8 mouse cellular contexts compared by ENCODE assay signal in genomic region chr7:110061752-110062273, GRCm38 (mm10). TPM values are rescaled to one million over a fixed set of nuclear protein-coding genes. Genes with fewer than 3 reads are reported as not detected.
A peak's percentile ranks its signal among the peaks of the same experiment; 100 is the strongest.
DNase-seq lines count a peak whose midpoint lies in the region; ATAC-seq and TF ChIP-seq lines count a peak whose summit lies in the region.

No protein-coding gene starts in this region.

- H3K4me2 ChIP-seq in forebrain, postnatal 0 days (ENCODE audit: low read depth), result peak overlapping the region; percentile 53
- peak overlapping the region; percentile 57 for H3K4me2 ChIP-seq in lung, embryonic 15.5 days

- H3K36me3 ChIP-seq in forebrain, postnatal 0 days (ENCODE audit: insufficient read depth), result no peaks in the 10 kb centered on the region
- H3K36me3 ChIP-seq in lung, embryonic 15.5 days, result peaks cover 17% of the 10 kb centered on the region

- H3K9ac ChIP-seq in forebrain, postnatal 0 days, result peak overlapping the region; percentile 94
- H3K9ac ChIP-seq in lung, embryonic 15.5 days, result peak overlapping the region; percentile 88

- peak overlapping the region; percentile 58 for H3K4me3 ChIP-seq in forebrain, postnatal 0 days (ENCODE audit: low read depth, low read length)
- H3K4me3 ChIP-seq in lung, embryonic 15.5 days, result peak overlapping the region; percentile 65
- H3K4me3 ChIP-seq in olfactory bulb, adult 2 months (ENCODE audit: insufficient read depth, low read depth, low read length), result peak overlapping the region; percentile 85

- peak; percentile 97 for DNase-seq in Muller cell, postnatal 12 days (ENCODE audit: inconsistent ontology term)
- peak; percentile 83 for DNase-seq in cerebellum, adult 8-10 months
- no peak for DNase-seq in forebrain, postnatal 0 days
- peak; percentile 92 for DNase-seq in heart, postnatal 4 days
- peak; percentile 42 for DNase-seq in layer of hippocampus, adult 9-10 months (ENCODE audit: low spot score)
- peak; percentile 79 to 86 for DNase-seq in thymus, postnatal 10 days (ENCODE audit: low spot score in 2 of 2)

- peak; percentile 91 for TF ChIP-seq POLR2A in olfactory bulb, adult 2 months (IDR thresholded peaks at IDR 0.05; ENCODE audit: insufficient read depth, low read depth, low read length)

- under 1% methylated on average over 46 of the region's 48 CpGs for WGBS in forebrain, postnatal 0 days
- WGBS in lung, embryonic 15.5 days, result 1% methylated on average over 46 of the region's 48 CpGs
- WGBS in olfactory bulb, adult 2 months, result under 1% methylated on average over 48 of the region's 48 CpGs

- no peak for TF ChIP-seq CTCF in forebrain, postnatal 0 days (IDR thresholded peaks at IDR 0.05; ENCODE audit: low read depth)
- TF ChIP-seq CTCF in olfactory bulb, adult 2 months (IDR thresholded peaks at IDR 0.05; ENCODE audit: insufficient read depth, low read depth, low read length), result no peak

- no peaks in the 10 kb centered on the region for H3K27me3 ChIP-seq in forebrain, postnatal 0 days (ENCODE audit: insufficient read depth, low read length)
- no peaks in the 10 kb centered on the region for H3K27me3 ChIP-seq in lung, embryonic 15.5 days

- H3K4me1 ChIP-seq in forebrain, postnatal 0 days (ENCODE audit: insufficient read depth), result peaks cover 18% of the 10 kb centered on the region
- H3K4me1 ChIP-seq in lung, embryonic 15.5 days, result peaks cover 20% of the 10 kb centered on the region
- H3K4me1 ChIP-seq in olfactory bulb, adult 2 months (ENCODE audit: control insufficient read depth, insufficient read depth, low read length), result peaks cover 2% of the 10 kb centered on the region; the same call in 1 of the 2 replicates

- peak overlapping the region; percentile 100 for H3K27ac ChIP-seq in forebrain, postnatal 0 days (ENCODE audit: low read depth, low read length)
- peak overlapping the region; percentile 100 for H3K27ac ChIP-seq in lung, embryonic 15.5 days
- H3K27ac ChIP-seq in olfactory bulb, adult 2 months (ENCODE audit: insufficient read depth, low read depth, low read length), result peak overlapping the region; percentile 98

- ATAC-seq in forebrain, postnatal 0 days, result peak; percentile 56
- ATAC-seq in lung, embryonic 15.5 days (ENCODE audit: borderline replicate concordance, extremely low read depth, low FRiP score, low TSS enrichment), result peak; percentile 89

- no peaks in the 10 kb centered on the region for H3K9me3 ChIP-seq in forebrain, postnatal 0 days (ENCODE audit: low read length)
- H3K9me3 ChIP-seq in lung, embryonic 15.5 days, result no peaks in the 10 kb centered on the region

RNA-seq across cellular contexts. Expression of gene Zfp143, which starts 0.8 kb away (rescaled TPM):
- 12.1 and 12.2 TPM in 2 replicates for total RNA-seq in forebrain, postnatal 0 days (2014; rRNA removed)
- polyA plus RNA-seq in forebrain, postnatal 0 days (2015; fragmentation: Nextera tagmentation; extraction: Ambion mirVana), result 5.7 and 6.7 TPM in 2 replicates
- total RNA-seq in heart, postnatal 4 days (2021), result 10 to 100 TPM; 12.9 to 14.4 TPM
- polyA plus RNA-seq in lung, embryonic 15.5 days (2015; fragmentation: Nextera tagmentation; extraction: Ambion mirVana), result 20.7 and 21.2 TPM in 2 replicates
- not detected in 2 replicates for polyA plus RNA-seq in olfactory bulb, adult 2 months (2012; ENCODE audit: insufficient read depth, insufficient read length, low replicate concordance, missing spikeins)

RNA-seq across cellular contexts. Expression of gene Ipo7, which starts 43.7 kb away (rescaled TPM):
- total RNA-seq in forebrain, postnatal 0 days (2014; rRNA removed), result 88.0 and 97.9 TPM in 2 replicates
- polyA plus RNA-seq in forebrain, postnatal 0 days (2015; fragmentation: Nextera tagmentation; extraction: Ambion mirVana), result 21.7 and 26.5 TPM in 2 replicates
- total RNA-seq in heart, postnatal 4 days (2021), result 100 to 1,000 TPM in 1 of 2 experiments, 10 to 100 TPM in 1; 99.5 to 103 TPM
- 45.6 and 46.2 TPM in 2 replicates for polyA plus RNA-seq in lung, embryonic 15.5 days (2015; fragmentation: Nextera tagmentation; extraction: Ambion mirVana)
- polyA plus RNA-seq in olfactory bulb, adult 2 months (2012; ENCODE audit: insufficient read depth, insufficient read length, low replicate concordance, missing spikeins), result not detected in 2 replicates

Comparison
In these comparisons a context has a peak if more than half of its experiments do, and no peak if none do; other contexts are left out.
1. RNA of gene Ipo7, which starts 43.7 kb away (polyA plus RNA-seq): 45.6 to 46.2 TPM in lung, embryonic 15.5 days and 21.7 to 26.5 TPM in forebrain, postnatal 0 days; not detected in olfactory bulb, adult 2 months; every median in the first group is over 10 times any median in the second.
2. Peak in every context shown above with its lines, with median percentiles within 50 percentile points of each other: H3K27ac ChIP-seq and H3K4me3 ChIP-seq.